Mouse (Mus musculus) CH12.LX (cell line): ENCODE results near the gene Sik3.

Source experiments
- CHD1 ChIP-seq: IDR thresholded peaks from 2 replicates; pipeline ENCODE4 v1.6.1; 2012; ENCODE audit warnings: low read depth, low read length, improper control_type of control experiment, inconsistent platforms
- CTCF ChIP-seq, 2 experiments: IDR thresholded peaks in 1 of 2; conservative IDR thresholded peaks in 1 of 2; 2 replicates each; pipeline ENCODE4 v1.5.1; 2011 to 2012; ENCODE audit warnings: low read depth in 2 of 2, low read length in 2 of 2, improper control_type of control experiment in 1 of 2, inconsistent platforms in 1 of 2, mild to moderate bottlenecking in 1 of 2, moderate library complexity in 1 of 2
- EP300 ChIP-seq: IDR thresholded peaks from 2 replicates; pipeline ENCODE4 v1.6.1; 2011; ENCODE audit warnings: low read length, improper control_type of control experiment
- HCFC1 ChIP-seq: IDR thresholded peaks from 2 replicates; pipeline ENCODE4 v1.6.1; 2012; ENCODE audit warnings: low read depth, mild to moderate bottlenecking, inconsistent platforms, low read length, improper control_type of control experiment
- JUND ChIP-seq: conservative IDR thresholded peaks from 2 replicates; pipeline ENCODE4 v1.6.1; 2011; ENCODE audit warnings: low read depth, low read length, improper control_type of control experiment
- MAX ChIP-seq: IDR thresholded peaks from 2 replicates; pipeline ENCODE4 v1.6.1; 2011; ENCODE audit warnings: low read length, improper control_type of control experiment
- NRF1 ChIP-seq: IDR thresholded peaks from 2 replicates; pipeline ENCODE4 v1.6.1; 2014; ENCODE audit warnings: low read depth, mild to moderate bottlenecking, inconsistent platforms, low read length, improper control_type of control experiment, moderate library complexity
- POLR2A ChIP-seq: IDR thresholded peaks from 2 replicates; pipeline ENCODE4 v1.6.1; 2011; ENCODE audit warnings: low read depth, mild to moderate bottlenecking, improper control_type of control experiment, low read length
- POLR2AphosphoS2 ChIP-seq: IDR thresholded peaks from 2 replicates; pipeline ENCODE4 v1.6.1; 2011; ENCODE audit warnings: low read depth, low read length, improper control_type of control experiment
- USF1 ChIP-seq: IDR thresholded peaks from 2 replicates; pipeline ENCODE4 v1.6.1; 2014; ENCODE audit warnings: low read depth, mild to moderate bottlenecking, inconsistent platforms, low read length, improper control_type of control experiment
- USF2 ChIP-seq: conservative IDR thresholded peaks from 2 replicates; pipeline ENCODE4 v1.6.1; 2011; ENCODE audit warnings: low read depth, low read length, improper control_type of control experiment
- ZKSCAN1 ChIP-seq: IDR thresholded peaks from 2 replicates; pipeline ENCODE4 v1.6.1; 2012; ENCODE audit warnings: low read depth, inconsistent platforms, low read length, improper control_type of control experiment, borderline replicate concordance
- ZNF384 ChIP-seq: IDR thresholded peaks from 2 replicates; pipeline ENCODE4 v1.6.1; 2012; ENCODE audit warnings: low read depth, low read length, improper control_type of control experiment, inconsistent platforms

- TF ChIP-seq ZKSCAN1 (no peak), USF2 (no peak), CTCF (conservative IDR thresholded peaks at IDR 0.05 in 1 of 2, IDR thresholded peaks at IDR 0.05 in 1 of 2; ENCODE audit: low read depth in 2 of 2, low read length in 2 of 2) (no peak), POLR2A (no peak), POLR2AphosphoS2 (no peak), HCFC1 (no peak), MAX (no peak), EP300 (no peak), ZNF384 (no peak), NRF1 (no peak), USF1 (no peak), JUND (no peak), CHD1 (no peak)
Observed at GRCm38 (mm10) chr9:46027994-46028393, 15.4 kb downstream of the Sik3 start.
